8 mouse cellular contexts compared by ENCODE assay signal in the genomic region with DNA sequence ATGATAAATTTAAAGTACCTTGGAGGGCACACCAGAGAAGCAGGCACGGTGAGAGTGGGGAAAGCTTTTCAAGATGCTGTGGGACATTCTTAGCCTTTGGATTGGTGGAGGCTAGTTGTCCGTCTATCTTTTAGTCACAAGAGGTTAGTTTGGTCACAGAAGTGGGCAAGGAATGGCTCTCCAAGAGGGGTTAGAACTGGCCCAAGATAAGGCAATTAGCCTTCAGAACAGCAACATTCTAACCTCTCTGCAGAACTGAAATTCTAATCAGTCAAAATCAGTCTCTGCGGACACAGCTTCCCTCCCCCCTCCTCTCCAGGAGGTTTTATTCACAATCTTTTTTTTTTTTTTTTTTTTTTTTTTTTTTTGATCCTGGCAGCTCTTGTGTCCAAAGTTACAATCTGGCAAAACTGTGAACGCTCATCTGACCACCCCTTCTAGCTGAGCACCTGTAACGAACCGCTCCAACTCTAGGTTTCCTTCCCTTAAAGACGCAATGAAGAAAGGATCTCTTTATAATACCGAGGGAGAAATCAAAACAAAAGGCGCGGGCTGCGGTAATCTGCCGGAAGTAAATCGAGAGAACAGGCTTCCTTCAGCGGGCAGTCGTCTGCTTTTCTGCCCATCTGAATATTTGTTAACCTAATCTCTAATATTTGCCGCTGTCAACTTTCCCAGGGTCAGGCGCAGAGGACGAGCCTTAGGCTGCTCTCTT. TPM values are rescaled to one million over a fixed set of nuclear protein-coding genes. Genes with fewer than 3 reads are reported as not detected.
A peak's percentile ranks its signal among the peaks of the same experiment; 100 is the strongest.
DNase-seq lines count a peak whose midpoint lies in the region; ATAC-seq and TF ChIP-seq lines count a peak whose summit lies in the region.

No protein-coding gene starts in this region.

- 0 out of 2 replicates have a peak, but pooled peaks cover 1% of the 10 kb centered on the region for H3K27me3 ChIP-seq in kidney, adult 2 months (replicated peaks; ENCODE audit: control insufficient read depth, insufficient read depth, low read length)
- H3K27me3 ChIP-seq in hindbrain, embryonic 12.5 days = no peaks in the 10 kb centered on the region
- no peaks in the 10 kb centered on the region for H3K27me3 ChIP-seq in midbrain, embryonic 14.5 days (ENCODE audit: control insufficient read depth, insufficient read depth, low read length)

- no peak for TF ChIP-seq POLR2A in kidney, adult 2 months (IDR thresholded peaks at IDR 0.05; ENCODE audit: low read depth, low read length)

- peak overlapping the region; percentile 23 for H3K4me3 ChIP-seq in kidney, adult 2 months (ENCODE audit: insufficient read depth, low read depth, low read length)
- H3K4me3 ChIP-seq in hindbrain, embryonic 12.5 days = peak overlapping the region; percentile 51
- peak overlapping the region; percentile 51 for H3K4me3 ChIP-seq in midbrain, embryonic 14.5 days (replicated peaks; ENCODE audit: low read depth, low read length)

- TF ChIP-seq CTCF in kidney, adult 2 months (conservative IDR thresholded peaks at IDR 0.05; ENCODE audit: insufficient read depth, insufficient read length, low read depth, low read length) = no peak

- H3K36me3 ChIP-seq in kidney, adult 2 months (ENCODE audit: control insufficient read depth, insufficient read depth, low read length) = no peaks in the 10 kb centered on the region
- no peaks in the 10 kb centered on the region for H3K36me3 ChIP-seq in hindbrain, embryonic 12.5 days
- H3K36me3 ChIP-seq in midbrain, embryonic 14.5 days (ENCODE audit: control insufficient read depth, insufficient read depth, low read length) = no peaks in the 10 kb centered on the region

- ATAC-seq in activated CD4-positive, CD25-positive, alpha-beta regulatory T cell, adult 4 months = peak; percentile 55
- ATAC-seq in hindbrain, embryonic 12.5 days (ENCODE audit: low FRiP score) = peak; percentile 33
- peak; percentile 11; the same call in 1 of the 2 replicates for ATAC-seq in midbrain, embryonic 14.5 days (ENCODE audit: low FRiP score, low TSS enrichment)

- H3K9me3 ChIP-seq in hindbrain, embryonic 12.5 days (replicated peaks) = no peaks in the 10 kb centered on the region
- H3K9me3 ChIP-seq in midbrain, embryonic 14.5 days (ENCODE audit: control insufficient read depth, low read length) = no peaks in the 10 kb centered on the region

- WGBS in kidney, adult 2 months = 11% methylated on average over 18 of the region's 18 CpGs
- WGBS in hindbrain, embryonic 12.5 days = 6% methylated on average over 18 of the region's 18 CpGs
- 5% methylated on average over 18 of the region's 18 CpGs for WGBS in midbrain, embryonic 14.5 days

- H3K4me1 ChIP-seq in kidney, adult 2 months (ENCODE audit: control insufficient read depth, insufficient read depth, low read length) = peaks cover 3% of the 10 kb centered on the region; the same call in 1 of the 2 replicates
- peaks cover 6% of the 10 kb centered on the region for H3K4me1 ChIP-seq in hindbrain, embryonic 12.5 days
- H3K4me1 ChIP-seq in midbrain, embryonic 14.5 days (ENCODE audit: control insufficient read depth, insufficient read depth, low read length) = 0 out of 2 replicates have a peak, but pooled peaks cover 7% of the 10 kb centered on the region

- H3K9ac ChIP-seq in hindbrain, embryonic 12.5 days = peak overlapping the region; percentile 19; the same call in 1 of the 2 replicates
- peak overlapping the region; percentile 47 for H3K9ac ChIP-seq in midbrain, embryonic 14.5 days (replicated peaks; ENCODE audit: low read length)

- H3K4me2 ChIP-seq in hindbrain, embryonic 12.5 days (replicated peaks) = peak overlapping the region; percentile 75
- peak overlapping the region; percentile 79 for H3K4me2 ChIP-seq in midbrain, embryonic 14.5 days (ENCODE audit: low read length)

- H3K27ac ChIP-seq in kidney, adult 2 months (ENCODE audit: insufficient read depth, low read depth, low read length) = no peak overlapping the region
- peak overlapping the region; percentile 48; the same call in 1 of the 2 replicates for H3K27ac ChIP-seq in hindbrain, embryonic 12.5 days
- peak overlapping the region; percentile 55; the same call in 1 of the 2 replicates for H3K27ac ChIP-seq in midbrain, embryonic 14.5 days (replicated peaks; ENCODE audit: low read depth, low read length)

- no peak for DNase-seq in kidney, adult 2 months
- no peak for DNase-seq in kidney, postnatal 14 days
- no peak for DNase-seq in midbrain, embryonic 14.5 days
- no peak for DNase-seq in retina, postnatal 1 day
- no peak for DNase-seq in adrenal gland, postnatal 4 days (ENCODE audit: low spot score in 2 of 2)
- DNase-seq in urinary bladder, postnatal 36 days (ENCODE audit: low spot score in 2 of 2) = no peak

RNA-seq across cellular contexts. Expression of a gene that starts 2.2 kb away (rescaled TPM):
- 0.14 and 0.34 TPM in 2 replicates for polyA plus RNA-seq in kidney, adult 2 months (2012; rRNA removed)
- 1 to 10 TPM; 1.3 to 3.3 TPM for polyA plus RNA-seq in activated CD4-positive, CD25-positive, alpha-beta regulatory T cell, adult 4 months (2017; shearing (Covaris generic))
- polyA plus RNA-seq in hindbrain, embryonic 12.5 days (2016; fragmentation: Nextera tagmentation; extraction: Ambion mirVana) = 0.96 and 2.7 TPM in 2 replicates
- polyA plus RNA-seq in midbrain, embryonic 14.5 days (2014; fragmentation: Nextera tagmentation; extraction: Ambion mirVana) = 0.34 and 0.54 TPM in 2 replicates
- total RNA-seq in adrenal gland, postnatal 4 days (2021) = 1 to 10 TPM; 1.0 to 1.6 TPM
